Mouse (Mus musculus) adipocyte (in vitro differentiated cells): ENCODE results near the gene Ash1l.
A peak's percentile ranks its signal among the peaks of the same experiment; 100 is the strongest.

Experiments
- DNase-seq: peaks from one replicate; pipeline ENCODE4 v3.0.0-alpha.2; 2016; ENCODE audit warnings: low spot score

The Ash1l gene

DNA sequence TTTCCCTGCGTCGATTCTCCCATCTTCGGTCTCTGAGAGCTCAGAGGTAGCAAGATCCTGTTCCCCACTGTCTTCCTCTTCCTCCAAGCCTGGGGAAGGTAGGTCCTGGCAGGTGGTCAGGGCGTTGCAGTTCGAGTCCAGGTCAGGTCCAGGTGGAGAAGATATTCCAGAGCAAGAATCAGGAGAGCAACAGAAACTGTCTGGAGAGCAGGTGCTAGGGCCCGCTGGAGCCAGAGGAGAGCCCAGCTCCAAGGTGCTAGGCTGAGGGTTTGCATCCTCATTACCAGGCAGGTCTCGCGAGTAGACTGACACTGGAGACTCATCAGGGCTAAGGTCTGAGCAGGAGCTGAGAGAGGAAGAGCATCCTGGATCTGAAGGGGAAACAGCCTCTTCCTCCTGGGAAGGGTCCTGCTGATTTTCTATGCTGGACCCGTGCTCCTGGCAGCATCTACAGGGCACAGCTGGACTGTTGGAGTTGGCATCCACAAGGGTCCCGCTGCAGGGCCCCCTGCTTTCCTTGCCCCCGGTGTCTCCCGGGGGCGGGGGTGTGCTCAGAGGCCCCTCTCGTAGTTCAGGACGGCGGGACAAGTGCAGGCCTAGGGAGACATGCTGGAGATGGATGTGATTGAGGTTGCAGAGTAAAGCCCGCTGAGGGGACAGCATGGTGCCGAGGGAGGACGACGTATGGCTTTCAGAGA lies 141.5 kb downstream of the Ash1l start:
- no peak for DNase-seq

DNA sequence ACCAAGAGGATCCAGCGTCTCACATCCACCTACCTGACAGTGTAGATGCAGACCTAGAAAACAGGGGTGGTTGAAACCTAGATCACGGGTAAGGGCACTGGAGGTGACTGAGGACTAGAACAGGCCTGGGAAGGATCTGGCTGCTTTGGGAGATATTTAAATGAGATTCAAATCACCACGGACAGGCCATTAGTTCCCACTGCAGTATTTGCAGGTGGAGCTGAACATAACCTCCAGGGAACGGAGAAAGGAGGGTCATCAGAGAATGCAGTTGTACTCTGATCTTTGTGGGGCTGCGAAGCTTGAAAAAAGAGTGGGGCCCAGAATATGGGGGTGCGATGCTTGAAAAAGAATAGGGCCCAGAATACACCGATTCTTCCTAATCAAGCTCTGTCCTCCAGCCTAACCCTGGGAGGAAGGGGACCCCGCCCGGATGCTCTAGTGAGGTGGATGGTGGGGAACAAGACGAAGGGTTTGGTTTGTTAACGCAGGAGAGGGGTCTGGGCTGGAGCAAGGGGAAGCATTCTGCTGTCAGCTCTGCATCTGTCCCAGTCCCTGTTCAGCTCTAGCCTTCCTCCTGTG lies 142.2 kb downstream of the Ash1l start:
- DNase-seq, result no peak

DNA sequence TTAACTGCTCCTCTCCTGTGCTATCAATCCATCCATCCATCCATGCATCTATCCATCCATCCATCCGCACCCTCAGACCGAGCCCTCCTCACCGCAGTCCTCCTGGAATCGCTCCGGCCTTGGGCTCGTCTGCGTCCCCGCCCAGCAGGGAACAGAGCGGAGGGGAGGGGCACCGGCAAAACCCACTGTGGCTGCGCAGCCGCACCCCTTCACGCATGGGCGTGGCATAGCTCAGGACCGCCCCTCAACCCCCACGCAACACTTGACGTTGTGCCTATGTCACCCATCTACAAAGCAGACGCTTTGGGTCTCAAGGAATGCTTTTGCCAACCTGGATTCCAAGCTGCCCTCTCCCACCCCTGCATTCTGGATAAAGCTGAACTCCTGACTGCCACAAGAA lies 142.8 kb downstream of the Ash1l start, which contains the start of gene Rusc1:
Gene Rusc1 (minus strand): TSS at position 137 of the 400 bp plus-strand sequence.
- no peak for DNase-seq

DNA sequence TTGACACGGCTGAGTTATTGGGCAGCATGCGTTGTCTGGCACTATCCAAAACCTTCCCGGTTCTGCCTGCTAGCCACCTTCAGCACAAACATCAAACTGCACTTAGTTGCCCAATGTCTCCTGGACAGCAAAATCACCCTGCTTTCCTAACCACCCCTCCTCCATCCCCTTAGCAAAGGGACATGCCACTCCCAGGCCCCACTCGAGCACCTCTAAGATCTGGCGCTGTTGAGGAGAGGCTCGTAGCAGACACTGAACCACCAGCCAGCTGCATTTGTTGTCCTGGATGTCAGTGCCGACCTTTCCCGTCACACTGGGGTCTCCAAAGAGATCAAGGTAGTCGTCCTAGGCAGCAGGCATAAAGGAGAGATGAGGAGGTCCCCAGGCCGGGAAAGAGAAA lies 143.6 kb downstream of the Ash1l start:
- DNase-seq, result no peak

DNA sequence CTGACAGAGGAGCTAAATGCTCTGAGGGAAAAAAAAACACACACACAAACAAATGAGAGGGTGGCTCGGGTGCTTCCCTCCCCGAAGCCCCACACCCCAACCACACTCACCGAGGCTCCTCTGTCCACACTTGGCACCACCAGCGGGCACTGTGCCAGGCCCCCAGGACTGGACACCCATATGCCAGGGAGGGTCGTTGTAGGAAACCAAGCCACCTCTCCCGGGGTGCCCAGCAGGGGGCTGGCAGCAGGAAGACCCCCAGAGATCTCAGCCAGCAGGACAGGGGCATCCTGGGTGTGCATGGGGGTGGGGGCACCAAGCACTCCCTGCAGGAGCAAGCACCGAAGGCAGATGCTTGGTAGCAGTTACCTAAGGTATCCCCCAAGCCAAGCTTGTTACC lies 150.4 kb downstream of the Ash1l start, which contains the start of gene Gm43738:
Gene Gm43738 (minus strand): TSS at position 289 of the 400 bp plus-strand sequence.
- DNase-seq, result no peak

DNA sequence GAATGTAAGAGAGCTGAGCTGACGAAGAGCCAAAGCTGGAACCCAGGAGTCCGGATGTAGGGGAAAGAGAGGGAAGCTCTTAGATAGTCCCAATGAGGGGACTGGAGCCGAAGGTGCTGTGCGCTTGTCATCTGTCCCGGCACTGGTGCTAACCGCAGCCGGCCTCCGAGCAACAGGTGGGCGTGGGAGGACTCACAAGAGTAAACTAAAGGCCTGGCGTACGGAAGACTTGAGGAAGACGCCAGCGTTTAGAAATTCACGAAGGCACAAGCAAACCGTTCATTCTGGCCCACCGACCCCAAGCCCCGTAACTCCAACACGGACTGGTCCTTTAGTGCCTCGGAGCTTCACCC lies 151.0 kb downstream of the Ash1l start:
- DNase-seq, result peak; percentile 39

DNA sequence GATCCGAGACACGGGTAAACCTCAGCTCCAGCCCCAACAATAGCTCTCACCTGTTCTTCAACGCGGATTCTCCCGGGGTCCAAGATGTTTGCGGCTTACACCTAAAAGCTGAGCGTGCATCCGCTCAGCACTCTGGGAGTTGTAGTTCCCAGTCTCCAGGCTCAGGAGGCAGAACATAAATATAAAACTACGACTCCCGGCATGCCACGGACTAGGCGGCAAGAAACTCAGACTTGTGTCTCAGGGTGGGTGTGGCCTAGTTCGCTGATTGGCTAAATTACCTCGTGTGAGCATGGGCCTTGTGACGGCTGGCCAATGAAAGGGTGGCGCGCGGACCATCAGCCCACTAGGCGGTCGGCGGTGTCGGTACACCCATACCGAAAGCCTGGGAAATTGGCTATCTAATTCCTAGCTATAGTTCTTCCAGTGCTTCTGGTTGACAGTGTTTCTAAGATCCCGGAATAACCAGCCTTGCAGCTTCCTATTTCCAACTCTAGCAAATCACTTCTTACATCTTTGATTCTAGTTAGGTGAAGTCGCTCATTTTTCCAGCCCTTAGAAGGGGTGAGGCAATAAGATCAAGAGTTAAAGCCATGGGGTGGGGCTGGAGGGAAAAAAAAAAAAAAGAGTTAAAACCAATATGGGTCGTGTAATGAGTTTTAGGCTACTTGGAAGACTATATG lies 151.5 kb downstream of the Ash1l start, which contains the start of gene Fdps:
Gene Fdps (minus strand): TSS at position 148 of the 683 bp plus-strand sequence.
- peak; percentile 99 for DNase-seq

DNA sequence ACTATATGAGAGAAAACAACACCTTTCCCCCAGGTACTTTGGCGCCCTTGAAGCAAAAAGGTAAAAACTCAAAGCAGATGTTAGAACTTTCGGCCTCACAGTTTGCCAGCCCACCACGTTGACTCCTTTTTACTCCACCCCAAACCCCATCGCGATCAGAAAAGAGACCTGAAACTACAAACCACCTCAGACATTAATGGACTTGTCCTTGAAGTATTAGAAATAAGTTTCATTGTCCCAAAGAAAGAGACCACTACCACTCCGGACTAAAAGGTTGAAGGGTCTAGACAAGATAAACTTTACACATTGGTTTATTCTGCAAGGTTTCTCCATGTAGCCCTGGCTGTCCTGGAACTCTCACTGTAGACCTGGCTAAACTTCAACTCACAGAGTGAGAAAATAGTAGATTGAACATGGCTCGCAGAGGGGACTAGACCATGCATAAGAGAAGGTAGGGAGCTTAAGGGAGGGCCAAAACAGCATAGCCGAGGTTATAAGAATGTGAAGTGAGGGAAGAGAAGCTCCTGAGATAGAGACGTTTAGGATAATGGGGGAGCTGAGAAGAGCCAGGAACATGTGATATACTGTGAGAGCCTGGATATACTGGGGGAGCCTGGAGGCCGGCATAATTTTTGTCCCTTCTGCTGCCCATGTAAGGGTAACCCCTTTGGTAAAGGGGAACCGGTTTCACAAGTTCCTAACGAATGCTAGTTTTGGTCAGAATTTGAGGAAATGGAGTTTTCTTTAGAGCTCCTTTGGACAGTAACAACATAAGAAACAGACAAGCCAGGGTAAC lies 152.3 kb downstream of the Ash1l start:
- no peak for DNase-seq

DNA sequence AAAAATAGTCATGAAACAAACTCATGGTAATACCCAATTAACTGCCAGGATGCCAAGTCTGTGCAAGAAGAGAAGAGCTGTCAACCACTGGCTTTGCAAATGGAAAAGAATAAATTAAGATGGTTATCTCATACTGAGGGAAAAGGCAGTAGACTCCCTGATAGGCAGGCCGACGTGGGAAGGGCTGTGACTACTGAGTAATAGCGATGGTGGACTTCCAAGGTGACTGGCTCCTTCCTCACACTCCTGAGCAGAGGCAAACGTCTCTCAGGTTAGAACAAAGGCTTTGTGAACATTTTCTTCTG lies 152.8 kb downstream of the Ash1l start:
- no peak for DNase-seq

DNA sequence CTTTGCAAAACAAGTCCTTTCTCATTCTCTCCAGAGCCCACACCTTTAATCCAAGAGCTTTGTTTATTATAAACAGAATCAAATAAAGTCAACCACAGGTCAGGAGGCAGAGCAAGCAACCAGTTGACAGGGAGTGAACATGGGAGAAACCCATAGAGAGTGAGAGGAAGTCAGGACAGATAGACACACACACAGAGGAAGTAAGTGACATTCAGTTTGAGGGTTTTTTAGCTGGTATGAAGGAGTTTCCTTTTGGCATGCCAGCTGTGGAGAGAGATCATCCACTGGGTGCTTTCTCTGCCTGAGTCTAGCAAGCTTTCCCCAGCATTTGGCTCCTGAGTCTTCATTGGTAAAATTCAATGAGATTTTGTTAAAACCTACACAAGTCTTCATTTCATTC lies 156.5 kb downstream of the Ash1l start:
- DNase-seq, result no peak

DNA sequence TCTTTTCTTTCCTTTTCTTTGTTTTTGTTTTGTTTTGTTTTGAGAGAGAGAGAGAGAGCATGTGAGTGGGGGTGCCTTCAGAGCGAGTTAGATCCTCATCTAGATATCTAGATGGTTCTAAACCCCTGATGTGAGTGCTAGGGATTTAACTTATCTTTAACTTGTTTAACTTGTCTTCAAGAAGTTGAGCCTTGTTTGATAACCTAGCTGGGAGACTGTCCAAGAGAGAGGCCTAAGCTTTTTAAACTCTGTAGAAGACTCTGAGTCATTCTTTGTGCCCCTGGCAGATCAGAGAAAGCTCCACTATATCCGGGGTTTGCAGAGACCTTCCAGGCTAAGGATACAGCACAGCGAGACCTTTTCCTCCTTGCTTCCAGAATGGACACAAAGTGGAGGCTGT lies 157.1 kb downstream of the Ash1l start:
- no peak for DNase-seq

DNA sequence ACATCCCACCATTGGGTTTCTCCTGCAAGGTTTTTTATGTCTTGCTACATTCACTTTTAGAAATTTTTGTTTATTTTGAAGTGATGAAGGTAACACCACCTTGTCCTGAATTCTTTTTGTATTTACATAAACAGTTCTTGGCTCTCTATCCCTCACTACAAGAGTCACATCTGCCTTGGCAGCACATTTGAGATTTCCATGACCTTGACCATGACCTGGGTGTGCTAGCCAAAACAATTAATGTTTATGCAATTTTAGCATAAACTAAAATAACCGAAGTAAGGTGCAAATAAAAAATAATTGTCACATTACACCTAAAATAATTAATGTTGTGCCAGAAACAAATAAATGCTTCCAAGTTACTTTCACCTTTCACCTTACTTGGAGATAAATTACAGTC lies 157.7 kb downstream of the Ash1l start:
- DNase-seq, result no peak

DNA sequence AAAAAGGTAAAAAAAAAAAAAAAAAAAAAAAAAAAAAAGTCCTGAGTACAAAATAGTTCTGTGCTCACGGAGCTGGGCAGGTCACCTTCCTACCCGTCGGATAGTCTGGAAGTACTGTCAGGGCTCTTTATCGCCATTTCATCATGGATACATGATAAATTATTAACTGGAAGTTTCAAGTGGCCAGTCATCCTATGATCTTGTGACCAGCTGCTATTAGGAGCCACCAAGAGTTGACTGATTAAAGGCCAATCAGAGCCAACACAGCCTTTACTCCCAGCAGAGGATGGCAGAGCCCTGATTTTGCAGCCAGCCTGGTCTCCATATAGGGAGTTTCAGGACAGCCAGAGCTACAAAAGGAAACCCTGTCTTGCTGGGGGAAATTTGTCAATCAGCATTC lies 162.6 kb downstream of the Ash1l start:
- DNase-seq, result no peak

DNA sequence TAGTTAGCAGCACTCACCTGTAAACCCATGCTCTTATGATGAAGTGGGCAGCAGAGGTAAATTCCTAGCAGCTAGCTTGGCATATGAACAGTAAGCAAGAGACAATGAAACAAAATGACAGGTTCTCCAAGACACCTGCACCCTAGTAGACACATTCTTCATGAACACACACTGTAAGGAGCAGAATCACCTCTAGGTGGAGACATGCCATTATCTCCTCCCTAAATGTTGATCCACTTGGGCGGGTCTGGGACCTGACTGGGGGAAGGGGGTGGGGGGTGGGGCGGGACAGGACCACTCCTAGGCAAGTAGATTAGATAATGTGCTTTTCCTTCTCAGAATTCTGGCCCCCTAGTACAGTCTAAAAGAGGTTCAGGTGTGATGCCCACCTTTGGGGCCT lies 165.1 kb downstream of the Ash1l start:
- DNase-seq, result peak; percentile 48

DNA sequence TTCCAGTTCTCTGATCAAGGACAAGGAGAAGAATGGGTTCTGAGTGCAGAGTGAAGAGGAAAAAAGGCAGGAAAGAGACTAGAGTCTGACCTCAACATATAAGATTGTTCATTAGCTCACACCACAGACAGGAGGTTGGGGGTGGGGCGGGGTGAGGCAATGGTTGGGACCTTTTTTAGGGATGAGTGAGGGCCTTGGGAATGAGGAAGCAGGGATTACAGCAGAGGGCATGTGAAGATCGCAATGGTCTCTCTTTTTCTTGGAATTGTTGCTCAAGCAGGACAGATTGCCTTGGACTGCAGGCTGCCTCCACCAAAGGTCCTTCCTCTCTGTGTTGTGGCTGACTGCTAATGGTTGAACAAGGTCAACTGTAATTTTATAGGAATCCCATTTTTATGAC lies 172.9 kb downstream of the Ash1l start:
- peak; percentile 25 for DNase-seq

DNA sequence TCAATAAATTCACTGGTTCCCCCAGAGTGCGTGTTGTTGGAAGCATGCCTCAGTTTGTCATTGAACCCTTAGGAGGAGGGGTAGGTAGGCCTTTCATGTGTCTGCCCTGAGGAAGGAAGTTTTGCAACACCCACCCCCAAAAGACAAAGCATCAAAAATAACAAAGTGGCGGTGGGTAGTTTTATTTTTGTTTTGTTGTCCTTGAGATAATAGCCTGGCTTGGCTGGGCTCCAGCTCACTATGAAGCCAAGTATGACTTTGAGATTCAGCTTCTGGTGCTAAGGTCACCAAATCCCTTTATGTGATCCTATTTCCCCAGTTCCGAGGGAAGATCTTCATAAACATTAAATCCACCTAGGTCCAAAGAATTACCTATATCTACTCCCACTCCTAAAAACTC lies 173.8 kb downstream of the Ash1l start:
- DNase-seq, result peak; percentile 46

DNA sequence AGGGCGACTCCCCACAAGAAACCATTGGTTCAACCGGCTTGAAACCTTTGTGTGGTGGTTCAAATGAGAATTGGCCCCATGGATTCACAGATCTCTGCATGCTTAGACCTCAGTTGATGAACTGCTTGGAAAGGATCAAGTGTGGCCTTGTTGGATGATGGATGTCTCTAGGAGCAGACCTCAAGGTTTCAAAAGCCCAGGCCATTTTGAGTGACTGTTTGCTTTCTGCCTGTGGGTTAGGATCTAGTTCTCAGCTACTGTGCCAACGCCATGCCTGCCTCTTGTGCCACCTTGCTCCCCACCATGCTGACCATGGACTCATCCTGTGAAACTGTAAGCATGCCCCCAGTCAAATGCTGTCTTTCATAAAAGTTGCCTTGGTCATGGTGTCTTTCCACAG lies 175.6 kb downstream of the Ash1l start:
- no peak for DNase-seq
